Mouse (Mus musculus): ENCODE results near the gene Oit3.

GRCm38 (mm10) chr10:59439508-59439931, 2.1 kb downstream of the Oit3 start:
- TF ChIP-seq ZC3H11A (IDR thresholded peaks at IDR 0.05; ENCODE audit: borderline replicate concordance, low read depth, low read length): no peak
- TF ChIP-seq HCFC1 (IDR thresholded peaks at IDR 0.05; ENCODE audit: borderline replicate concordance, insufficient read depth, low read length): no peak
- TF ChIP-seq MAFK (IDR thresholded peaks at IDR 0.05; ENCODE audit: insufficient read depth, low read depth, low read length): no peak
- no peak for TF ChIP-seq CHD2 (IDR thresholded peaks at IDR 0.05; ENCODE audit: low read depth, low read length)
